Mouse (Mus musculus) erythroblast, embryonic 14.5 days (primary cell): ENCODE results near the gene Spns1.

Experiments
- GATA1 ChIP-seq: IDR thresholded peaks from 2 replicates; pipeline ENCODE4 v1.6.1; 2012; ENCODE audit warnings: low read length, inconsistent platforms, mixed read lengths
- TAL1 ChIP-seq: IDR thresholded peaks from 3 replicates; pipeline ENCODE4 v1.6.1; 2012; ENCODE audit warnings: low read length, inconsistent platforms, mixed read lengths

DNA sequence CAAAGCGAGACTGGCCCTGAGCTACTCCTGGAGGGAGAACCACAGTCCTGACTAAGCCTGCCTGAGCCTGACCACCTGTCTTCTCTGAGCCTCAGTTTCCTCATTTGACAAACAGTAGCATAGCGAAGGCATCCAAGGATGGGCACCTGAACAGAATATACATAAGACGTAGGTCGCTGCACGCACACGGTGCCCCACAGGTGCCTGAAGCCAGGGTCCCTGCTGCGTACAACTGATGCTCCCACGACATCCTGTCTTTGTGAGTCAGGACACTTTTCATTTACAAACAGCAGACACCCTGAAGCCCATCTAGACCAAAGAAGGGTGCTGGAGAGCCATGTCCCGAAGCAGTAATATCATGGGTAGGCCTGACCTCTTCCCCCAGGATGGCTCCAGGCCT lies 18.8 kb downstream of the Spns1 start:
- TF ChIP-seq TAL1 (no peak), GATA1 (no peak)
